Mouse (Mus musculus): ENCODE data around the gene Krtap1-5. TPM values are rescaled to one million over a fixed set of nuclear protein-coding genes. Genes with fewer than 3 reads are reported as not detected.

Krtap1-5 gene
- total RNA-seq, 2 experiments from 2014 or later: not detected

GRCm38 (mm10) chr11:99556753-99557152, 24.1 kb downstream of the Krtap1-5 start, which contains the start of gene Krtap3-2:
Gene Krtap3-2 (minus strand): TSS chr11:99556853.
- DNase-seq (ENCODE audit: low spot score in 2 of 2): no peak
- intact Hi-C loops (cut with DNase I): loop anchor here (5.0 kb wide), 1 partner anchor 76 kb away; no protein-coding TSS in a partner anchor

- DNase-seq (ENCODE audit: low spot score in 2 of 2): no peak
- intact Hi-C loops (cut with DNase I): loop anchor here (5.0 kb wide), 1 partner anchor 76 kb away; no protein-coding TSS in a partner anchor
Measured at GRCm38 (mm10) chr11:99556195-99556594, 24.6 kb downstream of the Krtap1-5 start.

- DNase-seq (ENCODE audit: low spot score in 2 of 2): no peak
- intact Hi-C loops (cut with DNase I): no loop called here
Measured at GRCm38 (mm10) chr11:99550765-99551164, 30.1 kb downstream of the Krtap1-5 start, which contains the start of gene Krtap3-3. Gene Krtap3-3 (minus strand): TSS chr11:99550865.

GRCm38 (mm10) chr11:99547892-99548291, 32.9 kb downstream of the Krtap1-5 start:
- DNase-seq (ENCODE audit: low spot score in 2 of 2): no peak
- intact Hi-C loops (cut with DNase I): no loop called here

- intact Hi-C loops (cut with DNase I): no loop called here
- DNase-seq (ENCODE audit: low spot score in 2 of 2): peak; percentile 18 to 49
Measured at GRCm38 (mm10) chr11:99539721-99540120, 41.1 kb downstream of the Krtap1-5 start.

Other genes with a start within 250 kb of the Krtap1-5 start
- not detected for gene Krt26, start 243.1 kb downstream of the Krtap1-5 start, total RNA-seq (2021)
- not detected for gene Krt27, start 229.9 kb downstream of the Krtap1-5 start, total RNA-seq (2021)
- under 1 TPM in 1 of 2 experiments, not detected in 1; 0.34 TPM for gene Krt28, start 206.1 kb downstream of the Krtap1-5 start, total RNA-seq (2021)
- gene Krt10, start 191.7 kb downstream of the Krtap1-5 start, total RNA-seq (2021): 10 to 100 TPM; 10.6 to 11.7 TPM
- 10 to 100 TPM; 10.3 TPM for gene Krt12, start 158.8 kb downstream of the Krtap1-5 start, total RNA-seq (2021)
- gene Krt20, start 142.9 kb downstream of the Krtap1-5 start, total RNA-seq (2021): not detected
- not detected for gene Krt23, start 87.9 kb downstream of the Krtap1-5 start, total RNA-seq (2021)
- not detected for gene Krt39, start 59.7 kb downstream of the Krtap1-5 start, total RNA-seq (2021)
- not detected for gene Krt40, start 37.9 kb downstream of the Krtap1-5 start, total RNA-seq (2021)
- gene Krtap3-3, start 30.2 kb downstream of the Krtap1-5 start, total RNA-seq (2021): not detected
- gene Krtap3-2, start 24.2 kb downstream of the Krtap1-5 start, total RNA-seq (2021): not detected
- not detected for gene Gm11939, start 21.6 kb downstream of the Krtap1-5 start, total RNA-seq (2021)
- gene Krtap3-1, start 14.4 kb downstream of the Krtap1-5 start, total RNA-seq (2021): not detected
- gene Krtap1-4, start 2.6 kb upstream of the Krtap1-5 start, total RNA-seq (2021): not detected
- not detected for gene Krtap1-3, start 10.3 kb upstream of the Krtap1-5 start, total RNA-seq (2021)
- gene Krtap9-3, start 17.1 kb upstream of the Krtap1-5 start, total RNA-seq (2021): not detected
- gene Gm11938, start 22.3 kb upstream of the Krtap1-5 start, total RNA-seq (2021): not detected
- gene Gm11937, start 29.2 kb upstream of the Krtap1-5 start, total RNA-seq (2021): not detected
- not detected for gene Krtap2-4, start 33.8 kb upstream of the Krtap1-5 start, total RNA-seq (2021)
- gene Gm11562, start 39.4 kb upstream of the Krtap1-5 start, total RNA-seq (2021): not detected
- not detected for gene Krtap4-1, start 47.2 kb upstream of the Krtap1-5 start, total RNA-seq (2021)
- gene Krtap4-2, start 54.1 kb upstream of the Krtap1-5 start, total RNA-seq (2021): not detected
- gene Krtap4-7, start 63.1 kb upstream of the Krtap1-5 start, total RNA-seq (2021): not detected
- gene Gm11555, start 69.2 kb upstream of the Krtap1-5 start, total RNA-seq (2021): not detected
- gene Gm11563, start 77.9 kb upstream of the Krtap1-5 start, total RNA-seq (2021): not detected
- not detected for gene Krtap4-6, start 84.9 kb upstream of the Krtap1-5 start, total RNA-seq (2021)
- not detected for gene Gm14190, start 109.7 kb upstream of the Krtap1-5 start, total RNA-seq (2021)
- gene Gm14180, start 153.3 kb upstream of the Krtap1-5 start, total RNA-seq (2021): not detected
- gene Gm11595, start 191.9 kb upstream of the Krtap1-5 start, total RNA-seq (2021): not detected
- gene Krtap4-8, start 199.7 kb upstream of the Krtap1-5 start, total RNA-seq (2021): not detected
- not detected for gene Krtap4-9, start 204.2 kb upstream of the Krtap1-5 start, total RNA-seq (2021)
- not detected for gene Gm11596, start 212.5 kb upstream of the Krtap1-5 start, total RNA-seq (2021)
- not detected for gene Gm11569, start 217.9 kb upstream of the Krtap1-5 start, total RNA-seq (2021)
- gene Gm11554, start 223.4 kb upstream of the Krtap1-5 start, total RNA-seq (2021): not detected
- gene Krtap4-13, start 228.9 kb upstream of the Krtap1-5 start, total RNA-seq (2021): not detected
- not detected for gene Gm11564, start 234.7 kb upstream of the Krtap1-5 start, total RNA-seq (2021)

Data from left cerebral cortex, postnatal 25 days (tissue).